Mouse (Mus musculus): Measurements from ENCODE around the gene Vapb.

- TF ChIP-seq CTCF (conservative IDR thresholded peaks at IDR 0.05; ENCODE audit: low read length) (no peak), POU5F1 (IDR thresholded peaks at IDR 0.05; ENCODE audit: borderline replicate concordance, low read length) (no peak)
Observed at GRCm38 (mm10) chr2:173799513-173799912, 62.2 kb downstream of the Vapb start.

All from E14TG2a.4 (cell line).